In genomic region chr11:113810638-113811545, GRCm38 (mm10) we compare ENCODE assay signal across 8 mouse cellular contexts. TPM values are rescaled to one million over a fixed set of nuclear protein-coding genes. Genes with fewer than 3 reads are reported as not detected.
A peak's percentile ranks its signal among the peaks of the same experiment; 100 is the strongest.
DNase-seq lines count a peak whose midpoint lies in the region; ATAC-seq and TF ChIP-seq lines count a peak whose summit lies in the region.

No protein-coding gene starts in this region.

- peak; percentile 30 for DNase-seq in 3134 (ENCODE audit: extremely low read depth, insufficient read length, low spot score)
- DNase-seq in adrenal gland, postnatal 25 days = peak; percentile 80
- DNase-seq in heart, adult 2 months = peak; percentile 71 to 84
- DNase-seq in kidney, adult 8-10 months = peak; percentile 49 to 78
- DNase-seq in monocyte, adult 2 months (ENCODE audit: low read depth in 1 of 2, low spot score in 2 of 2) = peak; percentile 19 to 55
- DNase-seq in spleen, postnatal 4 days (ENCODE audit: low spot score in 2 of 2) = peak; percentile 71 to 89

- no peak for TF ChIP-seq POLR2A in heart, adult 2 months (IDR thresholded peaks at IDR 0.05; ENCODE audit: insufficient read depth, low read depth, low read length)

- H3K9ac ChIP-seq in embryonic facial prominence, embryonic 12.5 days = no peak overlapping the region
- peak overlapping the region; percentile 20; the same call in 1 of the 2 replicates for H3K9ac ChIP-seq in heart, adult 2 months (ENCODE audit: low read depth, low read length)
- H3K9ac ChIP-seq in limb, embryonic 12.5 days (replicated peaks) = no peak overlapping the region

- H3K9me3 ChIP-seq in embryonic facial prominence, embryonic 12.5 days = no peaks in the 10 kb centered on the region
- no peaks in the 10 kb centered on the region for H3K9me3 ChIP-seq in limb, embryonic 12.5 days

- 0 out of 2 replicates have a peak overlapping the region, but pooled peaks have one; percentile 17 for H3K27ac ChIP-seq in embryonic facial prominence, embryonic 12.5 days
- H3K27ac ChIP-seq in heart, adult 2 months = no peak overlapping the region
- H3K27ac ChIP-seq in limb, embryonic 12.5 days = no peak overlapping the region; the same call in 1 of the 2 replicates

- peak; percentile 77; the same call in 1 of the 2 replicates for ATAC-seq in embryonic facial prominence, embryonic 12.5 days (ENCODE audit: insufficient number of reproducible peaks, insufficient read depth, low FRiP score, low TSS enrichment)
- peak; percentile 74 for ATAC-seq in limb, embryonic 12.5 days (ENCODE audit: insufficient number of reproducible peaks, insufficient read depth, low FRiP score, low TSS enrichment, low read depth)

- no peaks in the 10 kb centered on the region for H3K27me3 ChIP-seq in embryonic facial prominence, embryonic 12.5 days
- H3K27me3 ChIP-seq in heart, adult 2 months (ENCODE audit: control insufficient read depth, insufficient read depth, low read length) = no peaks in the 10 kb centered on the region
- H3K27me3 ChIP-seq in limb, embryonic 12.5 days = no peaks in the 10 kb centered on the region

- peak; percentile 94 for TF ChIP-seq EP300 in heart, adult 2 months (IDR thresholded peaks at IDR 0.05; ENCODE audit: insufficient read depth, low read depth, low read length)

- TF ChIP-seq CTCF in heart, adult 2 months (IDR thresholded peaks at IDR 0.05) = peak; percentile 97

- H3K4me3 ChIP-seq in embryonic facial prominence, embryonic 12.5 days = no peak overlapping the region
- H3K4me3 ChIP-seq in heart, adult 2 months = no peak overlapping the region
- no peak overlapping the region for H3K4me3 ChIP-seq in limb, embryonic 12.5 days (replicated peaks)

- WGBS in embryonic facial prominence, embryonic 12.5 days = 39% methylated on average over 24 of the region's 24 CpGs
- WGBS in heart, adult 2 months = 51% methylated on average over 24 of the region's 24 CpGs
- WGBS in limb, embryonic 12.5 days = 42% methylated on average over 24 of the region's 24 CpGs

- intact Hi-C loops in heart, adult 2 months (cut with DNase I) = loop anchor here (1.0 to 10.0 kb wide), 4 partner anchors 108 to 636 kb away; partner anchors contain the start of gene Cog1

- 0 out of 2 replicates have a peak overlapping the region, but pooled peaks have one; percentile 6 for H3K4me2 ChIP-seq in embryonic facial prominence, embryonic 12.5 days (replicated peaks)
- H3K4me2 ChIP-seq in limb, embryonic 12.5 days = peak overlapping the region; percentile 33

- H3K79me2 ChIP-seq in heart, adult 2 months (replicated peaks; ENCODE audit: control insufficient read depth, insufficient read depth, low read length) = no peaks in the 10 kb centered on the region

- peaks cover 18% of the 10 kb centered on the region for H3K4me1 ChIP-seq in embryonic facial prominence, embryonic 12.5 days
- peaks cover 12% of the 10 kb centered on the region for H3K4me1 ChIP-seq in heart, adult 2 months (ENCODE audit: control insufficient read depth, insufficient read depth, low read length)
- H3K4me1 ChIP-seq in limb, embryonic 12.5 days (replicated peaks) = peaks cover 30% of the 10 kb centered on the region

- H3K36me3 ChIP-seq in embryonic facial prominence, embryonic 12.5 days = no peaks in the 10 kb centered on the region
- no peaks in the 10 kb centered on the region for H3K36me3 ChIP-seq in heart, adult 2 months (ENCODE audit: control insufficient read depth, insufficient read depth, low read length)
- H3K36me3 ChIP-seq in limb, embryonic 12.5 days = no peaks in the 10 kb centered on the region

RNA-seq across cellular contexts. Expression of gene Cdc42ep4, which starts 59.2 kb away (rescaled TPM):
- 114 and 133 TPM in 2 replicates for total RNA-seq in adrenal gland, postnatal 25 days (2021)
- polyA plus RNA-seq in embryonic facial prominence, embryonic 12.5 days (2016; fragmentation: Nextera tagmentation; extraction: Ambion mirVana) = 116 and 118 TPM in 2 replicates
- 10 to 100 TPM; 20.6 to 23.2 TPM for total RNA-seq in heart, adult 2 months (2021)
- 12.3 and 12.9 TPM in 2 replicates for polyA plus RNA-seq in heart, adult 2 months (2012; rRNA removed)
- 119 and 120 TPM in 2 replicates for polyA plus RNA-seq in limb, embryonic 12.5 days (2016; fragmentation: Nextera tagmentation; extraction: Ambion mirVana)

Comparison
In these comparisons a context has a peak if more than half of its experiments do, and no peak if none do; other contexts are left out.
1. DNase-seq: peak in every context shown above with its lines; median percentile 80 in adrenal gland, postnatal 25 days; 80 in spleen, postnatal 4 days; 78 in heart, adult 2 months; 64 in kidney, adult 8-10 months; 37 in monocyte, adult 2 months; 30 in 3134.